Mouse (Mus musculus) thymus, adult 2 months (tissue): Measurements from ENCODE around the gene Gfra1.

Experiments used
- CTCF ChIP-seq: fragments of 200-500 bp; IDR thresholded peaks from 2 replicates; pipeline ENCODE4 v1.5.1; 2012; ENCODE audit warnings: mild to moderate bottlenecking, control low read depth, low read length, moderate library complexity, borderline replicate concordance; ENCODE audit not compliant: control insufficient read depth, poor library complexity, insufficient read depth; ENCODE audit errors: extremely low read depth
- POLR2A ChIP-seq: fragments of 200-500 bp; IDR thresholded peaks from 2 replicates; pipeline ENCODE4 v1.6.1; 2012; ENCODE audit warnings: mild to moderate bottlenecking, low read length, control low read depth, moderate library complexity; ENCODE audit not compliant: control insufficient read depth, poor library complexity, insufficient read depth; ENCODE audit errors: extremely low read depth

- no peak for TF ChIP-seq POLR2A
- no peak for TF ChIP-seq CTCF
Observed at GRCm38 (mm10) chr19:58268476-58268875, 187.2 kb downstream of the Gfra1 start.
